Mouse (Mus musculus): ENCODE measurements around the gene Snap91. TPM values are rescaled to one million over a fixed set of nuclear protein-coding genes. Genes with fewer than 3 reads are reported as not detected.

The Snap91 gene
- total and polyA plus RNA-seq, 2 experiments from 2014 or later: 151 to 192 TPM

DNA sequence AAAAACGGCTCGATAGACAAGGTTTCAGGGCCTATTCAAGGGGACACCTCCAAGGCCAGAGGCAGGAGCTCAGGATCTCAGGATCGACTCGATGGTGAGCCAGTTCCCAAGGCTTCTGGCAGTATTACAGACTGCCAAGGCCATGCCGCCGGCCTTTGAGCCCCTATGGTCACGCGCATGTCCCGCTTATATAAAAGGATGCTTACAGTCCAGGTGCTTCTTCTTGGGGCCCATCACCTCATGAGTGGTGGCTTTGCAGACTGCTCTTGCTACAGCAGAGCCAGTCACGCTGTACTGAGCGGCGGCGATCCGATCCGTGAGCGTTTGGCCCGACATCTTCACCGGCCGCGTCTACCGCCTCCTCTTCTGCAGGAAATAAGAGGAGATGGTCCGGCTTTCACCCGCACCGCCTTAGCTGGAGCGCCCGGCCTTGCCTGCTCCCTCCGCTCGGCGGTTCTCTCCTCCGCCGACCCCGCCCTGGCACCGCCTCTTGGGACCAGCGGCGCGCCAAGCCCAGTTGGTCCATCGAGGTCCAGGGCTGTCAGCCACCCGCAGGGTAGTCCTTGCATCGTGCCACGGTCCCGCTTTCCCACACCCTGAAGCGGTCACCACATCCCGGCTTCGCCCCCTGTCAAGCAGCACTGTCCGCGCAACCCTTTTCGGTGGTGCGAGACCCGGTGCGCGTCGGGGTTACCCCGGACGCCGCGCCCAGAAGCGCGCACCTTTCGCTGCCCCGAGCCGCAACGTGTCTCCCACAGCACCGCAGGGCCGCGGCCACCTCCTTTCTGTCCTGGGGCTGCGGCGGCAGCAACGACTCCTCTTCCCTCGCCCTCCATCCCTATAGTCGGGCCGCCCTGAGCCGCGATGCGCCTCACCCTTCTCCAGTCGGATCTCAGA lies 990 bp downstream of the Snap91 start:
- 1% methylated on average over 75 of the region's 75 CpGs for WGBS
- TF ChIP-seq CTCF (IDR thresholded peaks at IDR 0.05; ENCODE audit: low read depth): no peak; the same call in 1 of the 2 replicates
- Histone ChIP-seq H3K27me3 (ENCODE audit: insufficient read depth, low read length) (no peaks in the 10 kb centered on the region), H3K27ac (peak overlapping the region; percentile 94), H3K9ac (replicated peaks; ENCODE audit: low read length) (peak overlapping the region; percentile 84), H3K4me1 (ENCODE audit: insufficient read depth, low read length) (peaks cover 5% of the 10 kb centered on the region; the same call in 1 of the 2 replicates), H3K4me2 (ENCODE audit: low read depth, low read length) (peak overlapping the region; percentile 72), H3K9me3 (ENCODE audit: low read length) (no peaks in the 10 kb centered on the region), H3K4me3 (ENCODE audit: low read length) (peak overlapping the region; percentile 82), H3K36me3 (ENCODE audit: insufficient read depth, low read length) (no peaks in the 10 kb centered on the region)
- peak; percentile 28 for ATAC-seq
- peak; percentile 59 for DNase-seq (ENCODE audit: low spot score)

DNA sequence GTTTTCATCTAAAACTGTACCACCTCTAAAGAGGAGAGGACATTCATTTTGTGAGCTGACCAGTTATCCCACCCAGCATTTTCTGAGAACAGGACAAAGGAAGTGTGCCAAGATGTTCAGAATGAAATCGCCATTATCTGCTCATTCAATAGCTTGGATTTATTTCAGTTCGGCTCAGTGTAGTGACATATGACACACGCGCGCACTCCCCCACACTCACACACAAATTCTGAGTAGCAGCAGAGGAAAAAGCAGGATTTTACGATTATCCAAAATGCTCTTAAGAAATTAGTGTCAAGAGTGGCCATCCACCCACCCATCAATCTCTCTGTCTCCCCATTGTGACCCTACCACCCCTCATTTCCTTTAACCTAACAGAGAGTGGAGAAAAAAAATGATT lies 1.7 kb downstream of the Snap91 start:
- Histone ChIP-seq H3K27ac (no peak overlapping the region; the same call in 1 of the 2 replicates), H3K9me3 (ENCODE audit: low read length) (no peaks in the 10 kb centered on the region), H3K36me3 (ENCODE audit: insufficient read depth, low read length) (no peaks in the 10 kb centered on the region), H3K4me1 (ENCODE audit: insufficient read depth, low read length) (peaks cover 5% of the 10 kb centered on the region; the same call in 1 of the 2 replicates), H3K27me3 (ENCODE audit: insufficient read depth, low read length) (no peaks in the 10 kb centered on the region), H3K4me2 (ENCODE audit: low read depth, low read length) (peak overlapping the region; percentile 72), H3K9ac (replicated peaks; ENCODE audit: low read length) (peak overlapping the region; percentile 84), H3K4me3 (ENCODE audit: low read length) (peak overlapping the region; percentile 82)
- no peak for ATAC-seq
- no peak for TF ChIP-seq CTCF (IDR thresholded peaks at IDR 0.05; ENCODE audit: low read depth)
- 54% methylated on average over 6 of the region's 6 CpGs for WGBS
- DNase-seq (ENCODE audit: low spot score): no peak

DNA sequence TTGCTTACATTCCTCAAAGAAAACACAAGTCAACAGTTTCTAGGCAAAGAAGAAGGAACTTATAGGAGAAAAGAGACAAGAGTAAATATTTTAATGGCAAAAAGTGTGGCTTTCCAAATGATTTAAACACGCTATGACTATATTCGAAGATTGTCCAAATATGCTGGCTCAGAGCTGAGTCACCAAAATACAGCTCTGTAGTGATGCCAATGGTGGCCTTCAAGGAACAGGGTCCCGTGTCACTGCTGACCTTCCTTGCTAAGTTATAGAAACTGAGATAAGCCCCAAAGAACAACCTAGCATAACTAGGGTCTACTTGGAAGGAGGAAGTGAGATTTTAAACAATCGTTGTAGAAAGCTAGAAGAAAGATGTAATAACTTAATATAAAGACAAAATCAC lies 6.8 kb downstream of the Snap91 start:
- TF ChIP-seq CTCF (IDR thresholded peaks at IDR 0.05; ENCODE audit: low read depth): no peak

DNA sequence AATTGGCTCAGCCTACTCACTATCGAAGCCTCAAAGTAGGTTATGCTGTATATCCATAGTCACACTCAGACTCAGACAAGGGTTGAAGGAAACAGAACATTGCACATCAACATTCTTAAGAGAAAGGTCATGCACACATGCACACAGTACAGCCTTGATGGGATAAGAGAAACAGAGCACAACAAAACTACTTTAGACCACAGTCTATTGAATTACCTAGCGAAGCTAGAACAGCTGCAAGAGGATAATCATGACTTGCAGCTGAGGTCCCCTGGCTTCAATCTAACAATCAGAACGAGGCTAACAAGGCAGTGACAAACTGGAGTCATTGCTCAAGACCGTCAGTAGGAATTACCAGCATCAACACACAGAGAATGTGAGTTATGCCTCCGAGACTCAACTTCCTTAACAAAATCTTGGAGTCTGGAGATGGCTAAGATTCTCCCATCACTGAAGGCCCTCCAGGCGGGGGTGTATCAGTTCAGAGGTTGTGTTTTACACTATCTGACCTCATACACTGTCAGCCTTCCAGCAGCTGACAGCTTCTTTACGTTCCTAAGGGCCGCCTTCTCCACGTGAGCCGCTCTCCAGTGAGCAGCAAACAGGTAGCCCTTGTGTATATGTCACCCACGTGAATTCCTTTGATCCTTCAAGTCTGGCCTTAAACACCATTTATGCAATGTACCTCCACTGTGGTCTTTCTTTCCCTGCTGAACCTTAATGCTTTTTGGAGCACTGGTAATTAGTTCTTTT lies 10.7 kb downstream of the Snap91 start:
- no peak for TF ChIP-seq CTCF (IDR thresholded peaks at IDR 0.05; ENCODE audit: low read depth)
- Histone ChIP-seq H3K27ac (no peak overlapping the region), H3K9ac (replicated peaks; ENCODE audit: low read length) (no peak overlapping the region), H3K9me3 (ENCODE audit: low read length) (no peaks in the 10 kb centered on the region), H3K4me2 (ENCODE audit: low read depth, low read length) (no peak overlapping the region), H3K4me3 (ENCODE audit: low read length) (no peak overlapping the region), H3K4me1 (ENCODE audit: insufficient read depth, low read length) (no peaks in the 10 kb centered on the region), H3K36me3 (ENCODE audit: insufficient read depth, low read length) (no peaks in the 10 kb centered on the region), H3K27me3 (ENCODE audit: insufficient read depth, low read length) (no peaks in the 10 kb centered on the region)
- DNase-seq (ENCODE audit: low spot score): no peak
- peak; percentile 32 for ATAC-seq
- WGBS: 54% methylated on average over 11 of the region's 11 CpGs

More for the DNA sequence above, 6.8 kb downstream of the Snap91 start:
- Histone ChIP-seq H3K4me2 (ENCODE audit: low read depth, low read length) (no peak overlapping the region), H3K27me3 (ENCODE audit: insufficient read depth, low read length) (no peaks in the 10 kb centered on the region), H3K4me3 (ENCODE audit: low read length) (no peak overlapping the region), H3K4me1 (ENCODE audit: insufficient read depth, low read length) (peaks cover 5% of the 10 kb centered on the region; the same call in 1 of the 2 replicates), H3K27ac (no peak overlapping the region), H3K9me3 (ENCODE audit: low read length) (no peaks in the 10 kb centered on the region), H3K36me3 (ENCODE audit: insufficient read depth, low read length) (no peaks in the 10 kb centered on the region), H3K9ac (replicated peaks; ENCODE audit: low read length) (no peak overlapping the region)
- ATAC-seq (no peak), DNase-seq (ENCODE audit: low spot score) (no peak)
- WGBS: 92% methylated on average over 4 of the region's 4 CpGs

DNA sequence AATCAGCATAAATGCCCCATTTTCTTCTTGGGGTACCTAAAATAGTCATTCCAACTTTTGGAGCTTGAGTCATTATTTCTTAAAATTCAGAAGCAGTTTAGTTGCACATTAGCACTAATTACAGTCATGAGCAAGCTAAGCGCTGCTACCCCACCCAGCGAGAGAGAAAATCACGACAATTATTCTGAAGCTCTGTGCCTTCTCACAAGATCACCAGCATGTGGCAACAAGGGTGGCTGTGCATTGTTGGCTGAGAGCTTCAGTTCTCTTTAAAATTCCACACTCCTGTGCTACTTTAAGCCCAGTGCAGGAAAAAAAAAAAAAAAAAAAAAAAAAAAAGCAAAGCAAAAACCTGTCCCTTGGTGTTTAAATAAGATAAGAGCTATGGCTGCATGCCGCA lies 22.4 kb downstream of the Snap91 start:
- DNase-seq (ENCODE audit: low spot score) (no peak), ATAC-seq (no peak)
- Histone ChIP-seq H3K4me3 (ENCODE audit: low read length) (no peak overlapping the region), H3K27me3 (ENCODE audit: insufficient read depth, low read length) (no peaks in the 10 kb centered on the region), H3K4me1 (ENCODE audit: insufficient read depth, low read length) (no peaks in the 10 kb centered on the region), H3K4me2 (ENCODE audit: low read depth, low read length) (no peak overlapping the region), H3K9ac (replicated peaks; ENCODE audit: low read length) (no peak overlapping the region), H3K27ac (no peak overlapping the region), H3K36me3 (ENCODE audit: insufficient read depth, low read length) (no peaks in the 10 kb centered on the region), H3K9me3 (ENCODE audit: low read length) (no peaks in the 10 kb centered on the region)
- 82% methylated on average over 4 of the region's 4 CpGs for WGBS
- no peak for TF ChIP-seq CTCF (IDR thresholded peaks at IDR 0.05; ENCODE audit: low read depth)

DNA sequence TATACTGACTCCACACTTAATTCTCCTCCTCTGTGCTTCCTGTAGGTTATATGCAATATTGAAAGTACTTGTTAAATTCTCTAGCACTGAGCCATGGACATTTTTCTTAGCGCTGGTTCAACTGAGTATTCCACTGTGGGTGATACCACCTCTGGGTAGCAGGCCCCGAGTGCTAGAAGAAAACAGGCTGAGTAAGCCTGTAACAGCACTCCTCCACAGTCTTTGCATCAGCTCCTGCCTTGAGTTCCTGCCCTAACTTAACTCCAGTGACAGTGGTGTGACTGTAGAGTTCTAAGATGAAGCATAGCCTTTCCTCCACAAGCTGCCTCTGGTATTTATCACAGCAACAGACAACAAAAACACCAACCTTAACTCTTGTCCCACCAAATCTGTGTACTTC lies 22.8 kb downstream of the Snap91 start:
- DNase-seq (ENCODE audit: low spot score): no peak
- no peak overlapping the region for H3K4me2 ChIP-seq (ENCODE audit: low read depth, low read length)
- no peaks in the 10 kb centered on the region for H3K36me3 ChIP-seq (ENCODE audit: insufficient read depth, low read length)
- TF ChIP-seq CTCF (IDR thresholded peaks at IDR 0.05; ENCODE audit: low read depth): no peak
- no peaks in the 10 kb centered on the region for H3K9me3 ChIP-seq (ENCODE audit: low read length)
- H3K4me3 ChIP-seq (ENCODE audit: low read length): no peak overlapping the region
- H3K27ac ChIP-seq: no peak overlapping the region
- no peaks in the 10 kb centered on the region for H3K27me3 ChIP-seq (ENCODE audit: insufficient read depth, low read length)
- 90% methylated on average over 2 of the region's 2 CpGs for WGBS
- no peak for ATAC-seq
- no peaks in the 10 kb centered on the region for H3K4me1 ChIP-seq (ENCODE audit: insufficient read depth, low read length)
- H3K9ac ChIP-seq (replicated peaks; ENCODE audit: low read length): no peak overlapping the region
